Mouse (Mus musculus): ENCODE data around the gene Ankrd55.

The Ankrd55 gene

DNA sequence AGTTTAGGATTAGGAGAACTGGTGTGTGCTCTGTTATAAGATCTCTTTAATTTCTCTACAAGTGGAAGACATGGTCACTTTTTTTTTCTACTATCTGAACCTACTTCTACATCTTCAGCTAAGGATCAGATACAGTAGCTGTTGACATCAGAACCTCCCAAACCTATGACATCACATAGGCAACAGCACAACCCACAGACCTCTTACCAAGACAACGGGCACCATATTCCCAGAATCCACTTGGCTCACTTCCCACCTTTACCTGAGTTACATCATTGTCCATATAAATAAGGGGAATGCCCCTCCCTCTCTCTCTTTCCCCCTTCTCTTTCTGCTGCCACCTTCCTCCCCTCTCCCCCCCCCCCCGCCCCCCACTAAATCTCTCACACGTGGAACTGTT is 124.0 kb downstream of the Ankrd55 start:
- WGBS, result 79% methylated on average over 3 of the region's 3 CpGs

DNA sequence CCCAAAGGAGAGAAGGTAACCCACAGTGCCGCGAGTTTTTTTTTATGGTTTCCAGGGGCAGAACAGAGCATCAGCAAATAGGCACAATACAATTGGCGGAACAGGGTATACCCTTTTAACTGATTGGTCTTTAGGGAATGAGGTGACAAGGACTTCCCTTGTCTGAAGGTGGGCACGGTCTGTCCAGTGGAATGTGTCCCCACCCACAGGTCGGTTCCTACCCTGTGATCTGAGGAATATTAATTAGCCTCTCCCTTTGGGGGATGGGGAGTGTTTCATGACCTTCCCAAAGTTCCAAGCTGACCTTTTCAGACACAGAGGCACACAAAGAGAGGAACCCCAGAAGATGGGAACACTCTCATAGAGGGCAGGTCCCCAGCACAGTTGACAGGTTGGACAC is 124.6 kb downstream of the Ankrd55 start:
- WGBS, result 88% methylated on average over 5 of the region's 5 CpGs

DNA sequence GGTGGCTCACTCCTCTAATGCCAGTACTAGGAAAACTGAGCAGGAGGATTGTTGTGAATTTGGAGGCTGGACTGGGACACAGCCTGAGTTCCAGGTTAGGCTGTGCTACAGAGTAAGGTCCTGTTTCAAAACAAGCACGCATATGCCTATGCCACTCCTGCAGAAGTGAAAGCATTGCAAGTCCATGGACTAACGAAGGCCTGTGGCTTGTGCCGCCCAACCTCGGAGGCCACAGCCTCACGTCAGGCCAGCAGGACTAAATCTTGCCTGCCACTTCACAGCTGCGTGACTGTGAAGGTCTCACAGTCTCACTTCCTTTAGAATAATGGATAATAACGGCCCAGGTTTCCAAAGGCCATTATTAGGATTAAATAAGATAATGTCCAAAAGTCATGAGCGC is 125.4 kb downstream of the Ankrd55 start:
- 82% methylated on average over 8 of the region's 8 CpGs for WGBS

DNA sequence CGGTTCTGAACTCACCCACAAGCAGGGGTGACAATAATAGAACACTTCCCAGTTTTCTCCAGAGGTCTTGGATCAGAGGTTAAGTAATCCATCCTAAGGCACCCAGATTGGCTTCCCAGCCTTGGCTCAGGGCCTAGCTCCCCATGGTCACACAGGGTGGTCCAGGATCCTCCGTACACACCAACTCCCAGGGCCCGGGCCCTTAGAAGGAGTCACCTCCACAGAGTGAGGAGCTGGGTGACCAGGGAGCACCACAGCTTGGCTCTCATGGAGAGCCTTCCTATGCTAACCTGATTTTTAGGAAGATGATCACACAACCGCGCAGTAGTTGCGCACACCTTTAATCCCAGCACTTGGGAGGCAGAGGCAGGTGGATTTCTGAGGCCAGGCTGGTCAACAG is 127.6 kb downstream of the Ankrd55 start:
- WGBS, result 84% methylated on average over 6 of the region's 6 CpGs

DNA sequence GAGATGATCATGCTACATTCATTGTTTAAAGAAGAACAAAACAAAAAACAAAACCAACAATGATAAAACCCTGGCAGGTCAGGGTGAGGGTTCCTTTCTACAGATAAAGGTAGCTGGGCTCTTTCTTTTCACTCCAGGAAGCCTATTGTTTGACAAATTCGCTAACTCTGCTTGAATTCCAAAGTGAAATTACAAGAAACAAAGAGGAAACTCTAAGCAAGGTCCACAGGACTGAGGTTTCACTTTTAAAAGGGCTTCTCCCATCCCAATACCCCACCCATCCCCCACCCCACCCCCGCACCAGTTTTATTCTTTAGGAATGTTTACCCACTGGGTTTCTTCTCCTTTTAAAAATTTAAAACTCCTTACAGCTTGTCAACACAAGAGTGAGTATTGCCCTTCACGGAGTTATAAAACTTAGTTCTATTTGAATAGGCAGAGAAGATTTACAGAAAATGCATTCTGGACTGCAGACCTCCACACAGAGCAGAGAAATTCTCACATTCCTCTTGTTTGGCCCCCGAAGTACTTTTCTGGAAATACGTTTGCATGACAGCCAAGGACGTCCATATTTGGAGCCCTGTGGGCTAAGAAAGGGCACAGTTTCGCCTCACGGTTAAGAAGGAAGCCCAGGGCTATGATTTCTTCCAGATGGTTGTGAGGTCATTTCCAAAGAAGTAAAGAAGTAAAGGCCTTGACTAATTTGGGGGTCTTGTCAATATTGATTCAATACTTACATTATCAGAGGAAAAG is 128.3 kb downstream of the Ankrd55 start:
- 41% methylated on average over 8 of the region's 8 CpGs for WGBS

DNA sequence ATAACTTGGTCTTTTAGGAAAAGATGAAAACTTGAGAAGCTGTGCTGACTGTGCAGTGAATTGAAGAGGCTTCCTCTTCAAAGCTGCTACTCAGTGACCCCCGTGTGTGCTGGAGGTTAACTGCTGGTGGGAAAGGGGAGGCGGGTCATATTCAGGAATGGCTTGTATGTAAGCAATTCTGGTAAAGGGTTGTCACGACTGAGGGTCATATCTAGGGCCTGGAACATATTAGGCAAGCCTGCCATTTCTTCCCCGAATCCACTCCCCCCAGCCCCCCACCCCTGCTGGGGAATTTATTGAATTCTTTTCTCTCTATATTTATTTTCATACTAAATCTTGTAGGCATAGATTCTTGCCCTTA is 128.9 kb downstream of the Ankrd55 start:
- whole genome bisulfite sequencing, result 64% methylated on average over 4 of the region's 4 CpGs

DNA sequence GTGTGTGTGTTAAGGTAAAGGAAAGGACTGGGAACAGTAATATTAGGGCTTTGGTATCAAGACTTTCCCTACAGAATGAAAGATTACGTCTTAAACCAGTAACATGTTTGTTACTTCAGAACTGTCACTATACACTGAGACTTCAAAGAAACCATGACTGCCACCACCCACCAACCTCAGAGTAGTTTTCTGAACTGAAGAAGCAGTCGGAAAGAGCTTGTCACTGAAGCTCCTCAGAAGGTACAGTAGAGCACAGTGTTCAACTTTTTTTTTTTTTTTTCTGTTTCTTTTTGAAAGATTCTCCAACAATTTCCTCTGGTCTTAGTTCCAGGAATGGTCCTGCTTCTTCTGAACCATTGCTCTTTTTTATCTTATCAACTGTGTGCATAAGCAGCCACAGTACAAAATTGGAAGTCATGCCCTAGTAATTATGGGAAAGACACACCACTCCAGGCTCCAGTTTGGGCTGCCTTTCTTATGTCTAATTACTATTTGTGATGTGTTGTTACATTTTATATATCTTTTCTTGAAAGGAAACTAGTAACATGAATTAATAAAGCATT is 129.7 kb downstream of the Ankrd55 start:
- 75% methylated on average over 2 of the region's 2 CpGs for WGBS

DNA sequence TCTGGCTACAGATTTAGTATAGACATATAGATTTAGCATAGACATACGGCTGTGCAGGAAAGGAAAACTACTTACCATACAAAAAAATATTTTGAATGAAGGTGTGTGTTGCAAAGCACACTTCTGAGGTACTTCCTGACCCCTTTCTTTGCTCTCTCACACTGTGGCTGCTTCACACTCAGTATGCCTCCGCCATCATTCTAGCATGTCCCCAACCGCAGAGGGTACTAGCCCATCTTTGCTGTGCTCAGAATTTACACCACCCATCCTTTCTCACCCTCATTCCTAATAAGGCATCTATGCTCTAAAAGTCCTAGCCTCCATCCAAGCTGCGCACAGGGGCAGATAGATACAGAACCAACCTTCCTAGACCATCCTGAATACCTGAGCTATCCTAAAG is 130.3 kb downstream of the Ankrd55 start:
- WGBS, result 95% methylated on average over 4 of the region's 4 CpGs

DNA sequence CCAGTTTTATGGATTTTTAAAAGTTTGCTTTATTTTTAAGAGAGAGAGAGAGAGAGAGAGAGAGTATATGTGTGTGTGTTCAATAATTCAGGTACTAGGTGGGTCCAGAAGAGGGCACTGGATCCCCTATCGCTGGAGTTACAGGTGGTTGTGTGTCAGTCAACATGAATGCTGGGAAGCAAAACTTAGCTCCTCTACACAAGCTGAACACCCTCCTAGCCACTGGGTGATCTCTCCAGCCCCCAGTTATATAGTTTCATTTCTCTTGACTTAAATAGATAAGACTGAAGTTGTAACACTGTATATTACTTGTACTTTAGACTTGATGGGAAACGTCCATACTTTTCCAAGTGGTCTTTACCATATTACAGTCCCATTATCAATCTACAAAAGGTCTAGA is 136.0 kb downstream of the Ankrd55 start:
- 90% methylated on average over 2 of the region's 2 CpGs for WGBS

DNA sequence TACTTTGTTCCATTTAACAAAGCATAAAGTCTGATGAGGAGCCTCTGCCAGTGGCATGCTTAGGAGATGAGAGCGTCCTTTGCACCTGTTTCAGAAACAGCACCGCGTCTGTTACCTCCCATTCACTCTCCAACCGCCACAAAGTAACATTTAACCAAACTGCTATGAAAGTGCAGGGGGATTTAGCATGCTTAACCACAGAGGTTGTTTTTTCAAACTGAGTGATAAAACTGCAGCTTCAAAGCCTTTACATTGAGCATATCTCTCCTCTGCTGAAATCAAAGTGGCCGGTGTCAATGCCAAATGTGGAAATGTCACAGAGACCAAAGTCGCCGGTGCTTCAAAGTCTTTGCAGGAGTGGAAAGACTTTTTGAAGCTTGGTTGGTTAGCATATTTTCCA is 136.4 kb downstream of the Ankrd55 start:
- WGBS, result 91% methylated on average over 7 of the region's 7 CpGs

DNA sequence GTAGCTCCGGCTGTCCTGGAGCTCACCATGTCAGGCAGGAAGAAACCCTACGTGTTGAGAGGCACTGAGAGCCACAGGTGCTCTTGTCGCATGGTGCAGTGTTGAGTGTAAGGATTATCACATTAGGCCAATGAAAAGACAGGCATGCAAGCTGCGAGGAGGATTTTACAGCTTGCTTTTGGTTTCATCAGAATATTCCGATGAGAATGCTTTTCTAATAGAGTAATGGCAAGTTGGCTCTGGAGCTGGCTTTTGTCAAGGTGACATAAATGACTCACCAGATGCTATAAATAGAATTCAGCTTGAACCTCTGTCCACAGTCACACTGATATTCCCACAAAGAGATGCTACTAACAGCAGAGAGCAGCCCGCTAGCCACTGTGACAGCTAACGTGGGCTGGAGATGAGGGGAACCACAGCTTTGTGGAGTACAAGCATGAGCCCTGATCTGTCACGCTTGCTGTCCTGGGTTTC is 137.0 kb downstream of the Ankrd55 start:
- WGBS, result 80% methylated on average over 8 of the region's 8 CpGs

DNA sequence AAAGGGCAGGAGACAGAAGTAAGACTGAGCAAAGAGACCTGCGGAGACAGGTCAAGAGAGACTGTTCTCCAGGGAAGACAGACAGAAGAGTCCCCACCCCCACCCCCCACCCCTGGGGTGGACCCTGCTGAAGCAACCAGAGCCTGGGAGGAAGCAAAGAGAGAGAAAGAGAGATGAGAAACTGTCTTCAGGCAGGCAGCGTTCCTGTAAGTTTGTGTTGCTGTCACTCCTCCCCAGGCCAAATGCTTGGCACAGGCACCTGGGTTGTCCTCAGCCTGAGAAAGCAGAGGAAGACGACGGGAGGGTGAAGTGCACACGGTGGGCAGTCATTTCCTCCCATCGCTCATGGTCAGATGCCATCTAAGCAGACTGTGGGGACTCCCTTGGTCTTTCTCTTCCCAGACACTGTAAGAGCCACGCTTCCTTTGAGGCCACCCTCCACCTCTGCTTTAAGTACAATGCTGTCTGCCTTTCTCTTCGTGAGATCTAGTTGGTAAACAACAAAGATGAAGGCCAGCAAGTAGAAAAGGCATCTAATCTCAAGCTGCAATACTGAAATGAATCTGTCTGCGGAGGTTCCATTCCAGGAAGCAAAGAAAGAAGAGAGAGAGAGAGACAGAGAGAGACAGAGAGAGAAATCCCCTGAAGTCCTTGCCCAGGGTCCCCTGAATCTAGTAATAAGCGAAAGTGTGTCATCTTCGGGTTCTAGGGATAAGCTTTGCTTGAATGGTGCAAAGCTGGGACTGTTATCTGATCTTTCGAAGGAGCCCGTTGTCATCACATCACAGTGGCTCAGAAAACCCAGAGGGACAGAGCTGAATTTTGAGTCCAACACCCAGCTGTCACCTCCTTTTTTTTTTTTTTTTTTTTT is 138.2 kb downstream of the Ankrd55 start:
- WGBS, result 82% methylated on average over 13 of the region's 13 CpGs

DNA sequence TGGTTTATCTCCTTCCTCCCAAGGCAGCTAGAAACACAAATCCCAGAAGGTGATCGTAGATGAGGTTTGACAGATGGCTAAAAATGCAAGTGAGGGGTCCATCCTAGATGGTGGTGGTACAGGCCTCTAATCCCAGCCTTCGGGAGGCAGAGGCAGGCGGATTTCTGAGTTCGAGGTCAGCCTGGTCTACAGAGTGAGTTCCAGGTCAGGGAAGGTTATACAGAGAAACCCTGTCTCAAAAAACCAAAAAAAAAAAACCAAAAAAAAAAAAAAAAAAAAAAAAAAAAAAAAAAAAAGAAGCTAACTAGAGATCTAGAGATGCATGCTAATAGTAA is 138.9 kb downstream of the Ankrd55 start:
- 98% methylated on average over 4 of the region's 4 CpGs for WGBS

DNA sequence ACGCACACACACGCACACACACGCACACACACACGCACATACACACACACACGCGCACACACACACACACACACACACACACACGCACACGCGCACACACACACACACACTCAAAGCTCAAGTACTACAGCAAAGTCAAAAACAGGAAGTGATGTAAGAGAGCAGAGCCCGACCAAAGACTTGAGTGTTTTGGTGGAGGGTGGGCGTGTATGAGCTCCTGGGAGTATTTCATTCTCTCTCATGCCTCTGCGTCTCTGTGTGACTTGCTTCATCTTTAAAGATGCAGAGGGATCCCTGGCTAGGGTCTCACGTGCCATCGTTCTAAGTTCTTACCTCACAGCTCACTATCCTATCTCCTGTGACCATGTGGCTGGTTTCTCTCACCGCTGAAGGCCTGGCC is 139.3 kb downstream of the Ankrd55 start:
- WGBS, result 91% methylated on average over 15 of the region's 15 CpGs

DNA sequence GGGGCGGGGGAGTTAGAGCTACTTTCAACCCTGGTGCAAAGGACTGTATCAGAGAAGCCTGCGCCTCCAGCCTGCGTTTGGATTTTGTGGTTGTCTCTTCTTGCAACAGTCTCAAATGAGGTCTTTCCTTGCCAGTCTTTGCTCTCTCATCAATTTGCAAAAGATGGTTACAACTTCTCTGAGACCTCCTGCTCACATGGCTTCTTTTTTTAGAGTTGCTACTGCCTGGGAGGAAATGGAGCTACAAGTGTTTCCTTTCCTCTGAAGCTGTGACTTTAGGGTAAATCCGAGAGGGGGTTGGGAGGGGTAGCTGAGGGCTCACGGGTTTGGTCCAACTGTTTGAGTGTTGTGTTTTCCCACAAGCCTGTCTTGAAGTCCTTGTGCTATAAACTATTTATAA is 145.0 kb downstream of the Ankrd55 start:
- 67% methylated on average over 5 of the region's 5 CpGs for WGBS

Measured in cerebral cortex, adult 2 months (tissue).